Mouse (Mus musculus) CH12.LX (cell line): ENCODE data around the gene Ank2.

Source experiments
- CTCF ChIP-seq, 2 experiments: IDR thresholded peaks in 1 of 2; conservative IDR thresholded peaks in 1 of 2; 2 replicates each; pipeline ENCODE4 v1.5.1; 2011 to 2012; ENCODE audit warnings: low read depth in 2 of 2, low read length in 2 of 2, improper control_type of control experiment in 1 of 2, inconsistent platforms in 1 of 2, mild to moderate bottlenecking in 1 of 2, moderate library complexity in 1 of 2
- ELF1 ChIP-seq: IDR thresholded peaks from 2 replicates; pipeline ENCODE4 v1.6.1; 2014; ENCODE audit warnings: low read depth, mild to moderate bottlenecking, inconsistent platforms, low read length, improper control_type of control experiment
- EP300 ChIP-seq: IDR thresholded peaks from 2 replicates; pipeline ENCODE4 v1.6.1; 2011; ENCODE audit warnings: low read length, improper control_type of control experiment
- JUND ChIP-seq: conservative IDR thresholded peaks from 2 replicates; pipeline ENCODE4 v1.6.1; 2011; ENCODE audit warnings: low read depth, low read length, improper control_type of control experiment
- MAX ChIP-seq: IDR thresholded peaks from 2 replicates; pipeline ENCODE4 v1.6.1; 2011; ENCODE audit warnings: low read length, improper control_type of control experiment
- MYC ChIP-seq: IDR thresholded peaks from 2 replicates; pipeline ENCODE4 v1.6.1; 2011; ENCODE audit warnings: low read depth, mild to moderate bottlenecking, improper control_type of control experiment, low read length
- PAX5 ChIP-seq: IDR thresholded peaks from 2 replicates; pipeline ENCODE4 v1.6.1; 2012; ENCODE audit warnings: low read length, inconsistent platforms, mixed read lengths
- POLR2A ChIP-seq: IDR thresholded peaks from 2 replicates; pipeline ENCODE4 v1.6.1; 2011; ENCODE audit warnings: low read depth, mild to moderate bottlenecking, improper control_type of control experiment, low read length
- POLR2AphosphoS2 ChIP-seq: IDR thresholded peaks from 2 replicates; pipeline ENCODE4 v1.6.1; 2011; ENCODE audit warnings: low read depth, low read length, improper control_type of control experiment
- SMC3 ChIP-seq: IDR thresholded peaks from 2 replicates; pipeline ENCODE4 v1.6.1; 2011; ENCODE audit warnings: low read depth, low read length, improper control_type of control experiment
- USF1 ChIP-seq: IDR thresholded peaks from 2 replicates; pipeline ENCODE4 v1.6.1; 2014; ENCODE audit warnings: low read depth, mild to moderate bottlenecking, inconsistent platforms, low read length, improper control_type of control experiment
- ZC3H11A ChIP-seq: IDR thresholded peaks from 2 replicates; pipeline ENCODE4 v1.6.1; 2012; ENCODE audit warnings: low read depth, mild to moderate bottlenecking, inconsistent platforms, low read length, improper control_type of control experiment

- TF ChIP-seq POLR2A (no peak), MAX (no peak), ELF1 (no peak), POLR2AphosphoS2 (no peak), SMC3 (0 out of 2 replicates have a peak, but pooled peaks have one; percentile 17), CTCF (conservative IDR thresholded peaks at IDR 0.05 in 1 of 2, IDR thresholded peaks at IDR 0.05 in 1 of 2; ENCODE audit: low read depth in 2 of 2, low read length in 2 of 2) (peak in 1 of 2 experiments; percentile 49; a peak in 2 of 4 replicates), JUND (no peak), USF1 (no peak), MYC (no peak), PAX5 (no peak), ZC3H11A (no peak), EP300 (no peak)
Observed at GRCm38 (mm10) chr3:127452233-127452632, 46.9 kb downstream of the Ank2 start.
